Mouse (Mus musculus) forebrain, embryonic 12.5 days (tissue): ENCODE measurements around the gene Foxn2. TPM values are rescaled to one million over a fixed set of nuclear protein-coding genes. Genes with fewer than 3 reads are reported as not detected.

ENCODE experiments used
- ATAC-seq: fragments of 200-750 bp; cut with Nextera tagmentation; 2 replicates; pipeline ENCODE4 v1.8.0; 2017; ENCODE audit warnings: moderate TSS enrichment; ENCODE audit not compliant: low FRiP score
- H3K27ac ChIP-seq: fragments of 300-500 bp; sonication (generic); 2 replicates; pipeline ENCODE4 v1.5.1; 2016; ENCODE audit warnings: mild to moderate bottlenecking
- H3K27me3 ChIP-seq: fragments of 300-500 bp; sonication (generic); 2 replicates; pipeline ENCODE4 v1.6.1; 2016; ENCODE audit warnings: mild to moderate bottlenecking
- H3K36me3 ChIP-seq: fragments of 300-500 bp; sonication (generic); replicated peaks from 2 replicates; pipeline ENCODE4 v1.6.1; 2016; ENCODE audit warnings: mild to moderate bottlenecking
- H3K4me1 ChIP-seq: fragments of 300-500 bp; sonication (generic); 2 replicates; pipeline ENCODE4 v1.6.1; 2016
- H3K4me2 ChIP-seq: fragments of 300-500 bp; sonication (generic); 2 replicates; pipeline ENCODE4 v1.6.1; 2016; ENCODE audit warnings: mild to moderate bottlenecking, moderate library complexity
- H3K4me3 ChIP-seq: fragments of 300-500 bp; sonication (generic); replicated peaks from 2 replicates; pipeline ENCODE4 v1.5.1; 2016; ENCODE audit warnings: mild to moderate bottlenecking
- H3K9ac ChIP-seq: fragments of 300-500 bp; sonication (generic); 2 replicates; pipeline ENCODE4 v1.6.1; 2016; ENCODE audit warnings: mild to moderate bottlenecking
- H3K9me3 ChIP-seq: fragments of 300-500 bp; sonication (generic); 2 replicates; pipeline ENCODE4 v1.6.1; 2016
- WGBS: fragments of 180-500 bp; shearing (Covaris S2); methylation state at CpG from one replicate; pipeline ENCODE4 v1.1.7; 2016; 5-methylcytosine and 5-hydroxymethylcytosine counted together
- polyA plus RNA-seq: library from polyadenylated mRNA; unstranded; fragments of >200 nt; fragmentation: Nextera tagmentation; extraction: Ambion mirVana; gene quantifications from 2 replicates; pipeline ENCODE4 v1.2.1, GENCODE M21; 2016

The Foxn2 gene
- polyA plus RNA-seq, 1 experiment from 2014 or later = 14.9 TPM

DNA sequence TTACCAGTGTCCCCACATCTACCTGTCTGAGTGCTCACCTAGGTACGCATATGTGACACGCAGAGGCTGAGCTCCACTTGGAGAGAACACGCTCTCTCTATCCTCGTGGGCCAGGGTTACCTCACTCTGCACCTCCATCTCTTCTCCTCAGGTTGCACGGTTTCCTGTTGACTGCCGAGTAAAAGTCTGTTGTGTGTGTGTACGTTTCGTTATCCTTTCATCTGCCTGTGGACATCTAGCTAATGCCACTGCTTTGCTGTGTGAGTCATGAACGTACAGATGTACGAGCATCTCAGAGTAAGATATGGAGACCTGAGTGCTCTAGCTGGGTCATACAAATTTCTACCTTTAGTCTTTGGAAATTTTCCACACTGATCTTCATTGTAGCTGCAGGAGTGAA lies 39.9 kb downstream of the Foxn2 start:
- H3K9ac ChIP-seq = no peak overlapping the region
- H3K4me3 ChIP-seq = no peak overlapping the region
- no peaks in the 10 kb centered on the region for H3K27me3 ChIP-seq
- no peak overlapping the region for H3K27ac ChIP-seq
- H3K9me3 ChIP-seq = no peaks in the 10 kb centered on the region
- ATAC-seq = no peak
- 90% methylated on average over 10 of the region's 10 CpGs for WGBS
- no peaks in the 10 kb centered on the region for H3K4me1 ChIP-seq
- H3K36me3 ChIP-seq = peaks cover 6% of the 10 kb centered on the region; the same call in 1 of the 2 replicates
- H3K4me2 ChIP-seq = no peak overlapping the region

DNA sequence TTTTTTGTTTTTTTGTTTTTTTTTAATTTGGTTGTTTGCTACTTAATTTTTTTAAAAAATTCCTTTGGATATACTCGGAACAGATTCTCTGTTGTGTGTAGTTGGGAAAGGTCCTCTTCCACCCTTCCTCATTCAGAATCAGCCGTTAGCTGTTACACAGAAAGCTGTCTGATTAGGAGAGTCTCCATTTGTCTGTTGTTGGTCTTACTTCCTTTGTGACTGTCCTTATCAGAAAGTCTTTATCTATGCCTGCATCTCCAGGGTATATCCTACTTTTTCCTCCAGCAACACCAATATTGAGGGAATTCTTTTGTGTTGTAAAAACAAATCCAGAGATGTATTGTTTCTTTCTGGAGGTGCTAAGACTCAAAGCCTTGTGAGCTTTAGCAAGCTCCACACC lies 40.6 kb downstream of the Foxn2 start:
- Histone ChIP-seq H3K36me3 (peaks cover 6% of the 10 kb centered on the region; the same call in 1 of the 2 replicates), H3K9ac (no peak overlapping the region), H3K9me3 (no peaks in the 10 kb centered on the region), H3K27me3 (no peaks in the 10 kb centered on the region), H3K4me1 (no peaks in the 10 kb centered on the region), H3K4me3 (no peak overlapping the region), H3K4me2 (no peak overlapping the region), H3K27ac (no peak overlapping the region)
- WGBS = 83% methylated on average over 2 of the region's 2 CpGs
- ATAC-seq = no peak

DNA sequence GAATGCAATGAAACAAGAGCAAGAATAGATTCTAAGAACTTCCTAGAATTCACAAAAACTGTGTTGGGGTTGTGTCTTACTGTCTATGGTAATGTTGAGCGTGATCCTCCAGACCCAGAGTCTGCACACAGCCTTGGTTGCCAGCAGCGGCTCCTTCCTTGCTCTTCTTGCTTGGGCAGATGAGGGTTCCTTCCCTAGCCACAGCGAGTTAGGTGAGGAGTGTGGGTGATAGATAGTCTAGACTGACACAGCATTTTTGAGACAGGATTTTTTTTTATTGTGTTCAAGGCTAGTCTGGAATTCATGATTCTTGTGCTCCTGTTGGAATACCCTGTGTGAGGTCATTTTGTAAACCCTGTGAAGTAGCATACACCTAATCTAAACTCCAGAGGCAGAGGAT lies 41.1 kb downstream of the Foxn2 start:
- Histone ChIP-seq H3K27me3 (no peaks in the 10 kb centered on the region), H3K4me2 (no peak overlapping the region), H3K27ac (no peak overlapping the region), H3K36me3 (peaks cover 8% of the 10 kb centered on the region), H3K4me3 (no peak overlapping the region), H3K9me3 (no peaks in the 10 kb centered on the region), H3K4me1 (no peaks in the 10 kb centered on the region), H3K9ac (no peak overlapping the region)
- WGBS = 98% methylated on average over 3 of the region's 3 CpGs
- no peak for ATAC-seq

DNA sequence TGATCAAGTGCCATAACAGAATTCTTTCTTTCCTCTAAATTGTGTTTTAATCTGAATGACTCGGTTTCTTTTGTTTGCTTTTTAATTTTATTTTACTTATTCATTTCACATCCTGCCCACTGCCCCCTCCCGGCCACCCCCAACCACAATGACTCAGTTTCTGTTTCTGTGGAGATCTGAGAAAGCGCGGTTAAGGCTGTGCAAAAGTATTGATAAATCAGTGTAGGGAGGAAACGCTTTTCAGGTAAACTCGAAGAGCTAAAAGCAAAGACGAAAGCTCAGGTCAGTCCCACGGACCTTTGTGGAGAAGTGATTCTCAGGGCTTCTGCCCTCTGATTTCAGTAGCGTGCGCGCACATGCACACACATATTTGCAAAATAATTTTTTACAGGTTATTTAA lies 44.0 kb downstream of the Foxn2 start:
- H3K9me3 ChIP-seq = no peaks in the 10 kb centered on the region
- H3K36me3 ChIP-seq = peaks cover 7% of the 10 kb centered on the region
- no peaks in the 10 kb centered on the region for H3K4me1 ChIP-seq
- WGBS = 95% methylated on average over 11 of the region's 11 CpGs
- H3K27ac ChIP-seq = no peak overlapping the region
- H3K27me3 ChIP-seq = no peaks in the 10 kb centered on the region
- H3K9ac ChIP-seq = no peak overlapping the region
- H3K4me2 ChIP-seq = no peak overlapping the region
- H3K4me3 ChIP-seq = no peak overlapping the region
- no peak for ATAC-seq

DNA sequence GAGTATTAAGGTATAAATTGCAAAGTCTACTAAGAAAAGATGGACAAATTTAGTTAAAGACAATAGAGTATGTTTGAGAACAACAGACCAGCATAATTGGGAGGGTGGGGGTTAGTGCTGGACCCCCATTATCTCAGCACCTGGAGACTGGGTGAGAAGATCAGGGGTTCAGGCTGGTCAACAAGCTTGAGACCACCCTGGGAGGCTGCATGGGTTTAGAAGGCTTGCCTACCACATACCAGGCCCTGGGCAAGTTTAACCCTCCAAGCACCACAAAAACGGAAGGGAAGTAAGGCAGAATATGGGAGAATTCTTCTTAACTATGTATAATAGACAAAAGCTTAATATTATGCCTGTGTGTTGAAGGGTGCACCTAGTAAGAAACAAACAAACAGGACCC lies 44.4 kb downstream of the Foxn2 start:
- Histone ChIP-seq H3K4me3 (no peak overlapping the region), H3K9me3 (no peaks in the 10 kb centered on the region), H3K27ac (no peak overlapping the region), H3K4me2 (no peak overlapping the region), H3K4me1 (no peaks in the 10 kb centered on the region), H3K36me3 (peaks cover 7% of the 10 kb centered on the region), H3K27me3 (no peaks in the 10 kb centered on the region), H3K9ac (no peak overlapping the region)
- no peak for ATAC-seq
- WGBS = 88% methylated on average over 1 of the region's 1 CpGs

DNA sequence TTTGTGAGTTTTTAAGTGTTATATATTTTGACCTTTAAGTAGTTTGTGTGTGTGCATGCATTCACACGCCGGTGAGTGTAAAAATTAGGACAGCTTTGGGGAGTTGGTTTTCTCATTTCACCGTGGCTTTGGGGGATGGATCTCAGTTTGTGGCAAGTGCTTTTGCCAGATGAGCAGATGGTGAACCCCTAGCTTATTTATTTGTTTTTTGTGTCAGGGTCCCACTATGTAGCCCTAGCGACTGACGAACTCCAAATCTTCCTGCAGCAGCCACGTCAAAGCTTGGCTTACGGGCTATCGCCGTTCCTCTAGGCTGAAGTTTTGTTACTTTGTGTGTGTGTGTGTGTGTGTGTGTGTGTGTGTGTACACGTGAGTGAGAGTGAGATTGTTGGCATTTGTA lies 50.0 kb downstream of the Foxn2 start:
- no peaks in the 10 kb centered on the region for H3K9me3 ChIP-seq
- H3K4me1 ChIP-seq = peaks cover 19% of the 10 kb centered on the region
- no peak for ATAC-seq
- WGBS = 88% methylated on average over 10 of the region's 10 CpGs
- H3K27ac ChIP-seq = no peak overlapping the region
- no peak overlapping the region for H3K4me3 ChIP-seq
- no peak overlapping the region for H3K4me2 ChIP-seq
- peaks cover 13% of the 10 kb centered on the region for H3K36me3 ChIP-seq
- H3K9ac ChIP-seq = no peak overlapping the region
- no peaks in the 10 kb centered on the region for H3K27me3 ChIP-seq

DNA sequence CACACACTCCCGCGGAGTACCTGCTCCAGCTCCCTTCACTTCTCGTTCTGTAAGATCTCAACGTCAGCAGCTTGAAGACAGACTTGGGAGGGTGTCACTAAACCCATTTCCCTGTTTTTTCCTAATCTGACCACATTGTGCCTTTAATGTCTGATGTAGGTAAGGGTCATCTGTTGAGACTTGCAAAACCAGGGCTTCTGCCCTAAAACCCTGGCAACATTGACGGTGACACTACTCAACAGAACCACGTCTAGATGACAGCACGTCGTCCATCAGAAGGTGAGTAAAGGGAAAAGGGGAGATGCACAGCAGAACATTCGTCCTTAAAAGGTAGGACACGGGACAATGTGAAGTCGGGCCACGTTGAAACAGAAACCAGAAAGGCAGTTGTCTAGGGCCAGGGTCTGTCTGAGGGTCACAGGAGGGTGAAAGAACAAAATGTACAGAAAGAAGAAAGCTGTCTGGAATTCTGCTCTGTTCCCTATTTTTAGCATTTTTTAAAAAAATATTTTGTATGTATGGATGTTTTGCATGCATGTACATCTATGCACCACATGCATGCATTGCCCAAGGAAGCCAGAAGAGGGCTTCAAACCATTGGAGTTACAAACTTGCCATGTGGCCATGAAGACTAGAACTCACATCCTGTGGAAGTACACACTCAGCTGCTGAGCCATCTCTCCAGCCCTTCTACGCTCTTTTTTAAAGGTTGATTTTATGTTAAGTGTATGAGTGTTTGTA lies 51.0 kb downstream of the Foxn2 start:
- H3K27me3 ChIP-seq = no peaks in the 10 kb centered on the region
- H3K4me2 ChIP-seq = no peak overlapping the region
- no peak overlapping the region for H3K4me3 ChIP-seq
- H3K4me1 ChIP-seq = peaks cover 19% of the 10 kb centered on the region
- 96% methylated on average over 13 of the region's 13 CpGs for WGBS
- no peak overlapping the region for H3K27ac ChIP-seq
- no peaks in the 10 kb centered on the region for H3K9me3 ChIP-seq
- peaks cover 9% of the 10 kb centered on the region for H3K36me3 ChIP-seq
- no peak for ATAC-seq
- no peak overlapping the region for H3K9ac ChIP-seq

DNA sequence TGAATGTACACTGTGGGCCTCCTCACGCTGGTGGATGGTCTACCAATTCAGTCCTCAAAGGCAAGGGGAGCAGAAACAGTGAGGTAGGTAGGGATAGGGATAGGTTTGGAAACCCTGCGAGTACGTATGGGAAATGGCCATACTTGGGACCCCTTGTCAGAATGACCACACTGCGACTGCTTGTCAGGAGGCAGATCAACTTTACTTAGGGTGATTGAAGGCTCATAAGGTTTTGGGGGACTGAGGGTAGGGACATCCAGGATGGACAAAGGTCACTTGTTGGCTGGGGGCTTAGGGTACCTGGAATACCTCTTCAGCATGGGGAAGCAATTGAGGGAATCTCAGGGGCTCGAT lies 51.6 kb downstream of the Foxn2 start:
- no peak for ATAC-seq
- Histone ChIP-seq H3K9me3 (no peaks in the 10 kb centered on the region), H3K27ac (no peak overlapping the region), H3K4me3 (no peak overlapping the region), H3K4me2 (no peak overlapping the region), H3K4me1 (peaks cover 19% of the 10 kb centered on the region), H3K27me3 (no peaks in the 10 kb centered on the region), H3K36me3 (peaks cover 6% of the 10 kb centered on the region; the same call in 1 of the 2 replicates), H3K9ac (no peak overlapping the region)
- WGBS = 92% methylated on average over 5 of the region's 5 CpGs

DNA sequence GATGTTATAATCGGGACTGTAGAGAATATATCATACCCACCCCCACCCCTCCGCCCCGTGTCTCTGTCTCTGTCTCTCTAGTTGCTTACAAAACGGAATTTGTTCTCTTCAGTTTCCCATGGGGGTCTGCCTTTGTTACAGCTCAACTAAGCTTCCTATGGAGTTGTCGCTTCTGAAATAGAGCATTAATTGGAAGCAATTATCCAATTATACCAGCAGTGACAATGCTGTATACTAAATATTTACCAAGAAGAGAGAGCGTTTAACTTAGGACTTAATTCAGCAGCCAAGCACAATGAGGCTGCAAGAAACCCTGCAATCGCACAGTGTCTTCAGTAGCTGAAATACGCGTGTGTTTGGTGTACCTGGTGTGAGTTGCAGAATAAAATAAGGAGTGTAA lies 53.0 kb downstream of the Foxn2 start:
- 0 out of 2 replicates have a peak, but pooled peaks cover 3% of the 10 kb centered on the region for H3K9me3 ChIP-seq
- 36% methylated on average over 9 of the region's 9 CpGs for WGBS
- peak; percentile 31 for ATAC-seq
- H3K9ac ChIP-seq = 0 out of 2 replicates have a peak overlapping the region, but pooled peaks have one; percentile 8
- no peak overlapping the region for H3K4me3 ChIP-seq
- H3K4me2 ChIP-seq = peak overlapping the region; percentile 39
- H3K36me3 ChIP-seq = peaks cover 6% of the 10 kb centered on the region; the same call in 1 of the 2 replicates
- peaks cover 19% of the 10 kb centered on the region for H3K4me1 ChIP-seq
- no peaks in the 10 kb centered on the region for H3K27me3 ChIP-seq
- H3K27ac ChIP-seq = peak overlapping the region; percentile 85

DNA sequence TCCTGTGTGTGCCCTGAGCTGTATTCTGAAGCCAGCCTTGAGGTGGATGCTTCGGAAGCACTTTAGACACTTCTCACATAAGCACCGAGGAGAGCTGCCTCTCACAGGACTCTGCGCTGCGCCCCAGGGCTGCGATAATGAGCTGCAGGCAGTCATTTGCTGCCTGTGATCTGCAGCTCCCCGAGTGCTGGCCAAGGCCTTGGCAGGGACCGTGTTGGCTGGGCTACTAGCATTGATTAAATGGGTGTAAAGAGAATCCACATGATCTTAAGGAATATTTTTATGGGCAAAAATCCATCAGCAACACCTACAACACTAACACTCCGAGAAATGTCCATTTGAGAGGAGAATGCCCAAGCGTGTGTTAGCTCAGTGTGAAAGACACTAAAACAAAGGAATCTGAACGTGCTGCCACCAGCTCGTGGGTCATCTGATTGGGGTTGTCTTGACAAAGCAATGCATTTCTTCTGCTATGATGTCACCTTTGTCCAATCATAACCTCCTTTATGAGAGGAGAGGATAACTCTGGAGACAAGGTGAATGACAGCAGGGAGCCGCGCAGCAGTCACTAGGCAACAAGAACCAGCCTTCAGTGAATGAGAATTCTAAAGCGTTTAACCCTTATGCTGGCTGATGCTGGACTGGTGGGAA lies 53.7 kb downstream of the Foxn2 start:
- H3K4me3 ChIP-seq = no peak overlapping the region
- peaks cover 6% of the 10 kb centered on the region; the same call in 1 of the 2 replicates for H3K36me3 ChIP-seq
- 0 out of 2 replicates have a peak, but pooled peaks cover 3% of the 10 kb centered on the region for H3K9me3 ChIP-seq
- H3K27me3 ChIP-seq = no peaks in the 10 kb centered on the region
- H3K9ac ChIP-seq = 0 out of 2 replicates have a peak overlapping the region, but pooled peaks have one; percentile 8
- 18% methylated on average over 14 of the region's 14 CpGs for WGBS
- H3K4me1 ChIP-seq = peaks cover 19% of the 10 kb centered on the region
- ATAC-seq = peak; percentile 88
- H3K27ac ChIP-seq = peak overlapping the region; percentile 85
- peak overlapping the region; percentile 39 for H3K4me2 ChIP-seq

DNA sequence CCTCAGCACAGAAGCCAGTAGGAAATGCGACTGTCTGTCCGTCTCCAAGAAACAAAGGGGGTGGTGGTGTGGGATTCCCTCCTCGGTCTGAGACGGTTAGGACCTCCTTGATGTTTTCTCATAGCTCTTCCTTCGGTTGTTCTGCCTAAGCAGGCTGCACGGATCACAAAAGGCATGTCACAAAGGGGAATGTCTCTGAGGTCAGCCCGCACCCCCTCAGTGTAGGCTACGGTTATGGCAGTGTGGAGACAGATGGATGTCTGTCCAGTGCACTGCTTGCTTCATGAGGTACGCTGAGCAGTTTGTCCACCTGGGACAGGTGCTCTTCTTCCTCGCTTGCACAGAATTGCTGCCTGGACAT lies 54.2 kb downstream of the Foxn2 start:
- Histone ChIP-seq H3K4me2 (peak overlapping the region; percentile 39), H3K27ac (peak overlapping the region; percentile 85), H3K9me3 (0 out of 2 replicates have a peak, but pooled peaks cover 3% of the 10 kb centered on the region), H3K36me3 (peaks cover 6% of the 10 kb centered on the region; the same call in 1 of the 2 replicates), H3K4me3 (no peak overlapping the region), H3K27me3 (no peaks in the 10 kb centered on the region), H3K9ac (no peak overlapping the region), H3K4me1 (peaks cover 19% of the 10 kb centered on the region)
- WGBS = 39% methylated on average over 10 of the region's 10 CpGs
- ATAC-seq = peak; percentile 57

DNA sequence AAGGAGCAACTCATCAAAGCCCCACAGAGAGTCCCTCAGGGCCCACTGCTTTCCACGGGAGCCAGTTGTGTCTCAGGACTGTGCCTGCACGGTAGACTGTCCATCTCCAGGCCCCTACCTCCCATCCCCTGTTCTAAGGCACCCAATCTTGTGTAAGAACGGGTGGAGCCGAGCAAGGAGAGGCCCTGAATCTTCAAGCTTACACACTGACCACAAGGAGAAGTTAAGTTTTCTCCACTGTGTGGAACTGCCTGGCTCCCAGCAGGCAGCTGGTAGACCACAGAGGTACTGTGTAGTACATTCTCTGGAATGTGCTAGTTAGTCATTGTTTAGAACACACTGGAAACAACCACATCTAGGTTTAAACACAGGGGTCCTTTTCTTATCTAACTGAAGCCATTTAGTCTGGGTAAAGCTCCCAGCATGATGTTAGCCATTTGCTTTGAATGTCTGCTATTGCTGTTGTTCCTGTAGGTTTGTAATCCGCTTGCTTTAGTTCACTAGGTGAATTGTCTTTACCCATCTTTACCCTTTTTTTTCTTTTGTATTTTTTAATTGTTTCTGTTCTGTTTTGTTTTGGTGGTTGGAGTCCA lies 57.7 kb downstream of the Foxn2 start:
- no peaks in the 10 kb centered on the region for H3K36me3 ChIP-seq
- ATAC-seq = no peak
- no peaks in the 10 kb centered on the region for H3K27me3 ChIP-seq
- 0 out of 2 replicates have a peak, but pooled peaks cover 3% of the 10 kb centered on the region for H3K9me3 ChIP-seq
- WGBS = 76% methylated on average over 5 of the region's 5 CpGs
- no peak overlapping the region for H3K4me2 ChIP-seq
- no peak overlapping the region for H3K9ac ChIP-seq
- no peak overlapping the region for H3K4me3 ChIP-seq
- no peak overlapping the region for H3K27ac ChIP-seq
- H3K4me1 ChIP-seq = peaks cover 19% of the 10 kb centered on the region
